Mouse (Mus musculus): Measurements from ENCODE around the gene Ube2k. TPM values are rescaled to one million over a fixed set of nuclear protein-coding genes. Genes with fewer than 3 reads are reported as not detected.

Gene Ube2k
- total RNA-seq, 2 experiments from 2014 or later: 92.4 to 105 TPM

GRCm38 (mm10) chr5:65537420-65538071 is 513 bp downstream of the Ube2k start:
- DNase-seq (ENCODE audit: low spot score in 2 of 2): peak in 1 of 2 experiments; percentile 54

GRCm38 (mm10) chr5:65538121-65538520 is 1.1 kb downstream of the Ube2k start:
- DNase-seq (ENCODE audit: low spot score in 2 of 2): no peak

GRCm38 (mm10) chr5:65538829-65539228 is 1.8 kb downstream of the Ube2k start:
- DNase-seq (ENCODE audit: low spot score in 2 of 2): no peak

GRCm38 (mm10) chr5:65539786-65540185 is 2.8 kb downstream of the Ube2k start:
- DNase-seq (ENCODE audit: low spot score in 2 of 2): no peak

GRCm38 (mm10) chr5:65541889-65542288 is 4.9 kb downstream of the Ube2k start:
- DNase-seq (ENCODE audit: low spot score in 2 of 2): no peak

GRCm38 (mm10) chr5:65543491-65543890 is 6.5 kb downstream of the Ube2k start:
- DNase-seq (ENCODE audit: low spot score in 2 of 2): no peak

GRCm38 (mm10) chr5:65544616-65545015 is 7.6 kb downstream of the Ube2k start:
- DNase-seq (ENCODE audit: low spot score in 2 of 2): no peak

GRCm38 (mm10) chr5:65549677-65550076 is 12.6 kb downstream of the Ube2k start:
- no peak for DNase-seq (ENCODE audit: low spot score in 2 of 2)

GRCm38 (mm10) chr5:65557109-65557508 is 20.1 kb downstream of the Ube2k start:
- no peak for DNase-seq (ENCODE audit: low spot score in 2 of 2)

- peak in 1 of 2 experiments; percentile 24 for DNase-seq (ENCODE audit: low spot score in 2 of 2)
Observed at GRCm38 (mm10) chr5:65561125-65561893, 24.3 kb downstream of the Ube2k start.

GRCm38 (mm10) chr5:65565486-65565885 is 28.5 kb downstream of the Ube2k start:
- DNase-seq (ENCODE audit: low spot score in 2 of 2): no peak

- no peak for DNase-seq (ENCODE audit: low spot score in 2 of 2)
Observed at GRCm38 (mm10) chr5:65574876-65575275, 37.8 kb downstream of the Ube2k start.

GRCm38 (mm10) chr5:65575896-65576295 is 38.9 kb downstream of the Ube2k start:
- DNase-seq (ENCODE audit: low spot score in 2 of 2): no peak

- no peak for DNase-seq (ENCODE audit: low spot score in 2 of 2)
Observed at GRCm38 (mm10) chr5:65578545-65578944, 41.5 kb downstream of the Ube2k start.

GRCm38 (mm10) chr5:65586291-65586690 is 49.3 kb downstream of the Ube2k start:
- no peak for DNase-seq (ENCODE audit: low spot score in 2 of 2)

- DNase-seq (ENCODE audit: low spot score in 2 of 2): no peak
Observed at GRCm38 (mm10) chr5:65590199-65590598, 53.2 kb downstream of the Ube2k start.

- DNase-seq (ENCODE audit: low spot score in 2 of 2): no peak
Observed at GRCm38 (mm10) chr5:65592421-65592820, 55.4 kb downstream of the Ube2k start.

GRCm38 (mm10) chr5:65599681-65600080 is 62.6 kb downstream of the Ube2k start:
- no peak for DNase-seq (ENCODE audit: low spot score in 2 of 2)

- no peak for DNase-seq (ENCODE audit: low spot score in 2 of 2)
Observed at GRCm38 (mm10) chr5:65606820-65607219, 69.8 kb downstream of the Ube2k start.

- no peak for DNase-seq (ENCODE audit: low spot score in 2 of 2)
Observed at GRCm38 (mm10) chr5:65609769-65610168, 72.7 kb downstream of the Ube2k start.

GRCm38 (mm10) chr5:65610541-65610940 is 73.5 kb downstream of the Ube2k start:
- no peak for DNase-seq (ENCODE audit: low spot score in 2 of 2)

GRCm38 (mm10) chr5:65613152-65613924 is 76.3 kb downstream of the Ube2k start:
- DNase-seq (ENCODE audit: low spot score in 2 of 2): no peak
